Mouse (Mus musculus): ENCODE measurements around the gene Gm5136.

Gm5136 gene

GRCm38 (mm10) chr10:108699946-108700345, at the start of gene Gm5136:
Gm5136 (minus strand) TSS chr10:108700160.
- DNase-seq (ENCODE audit: low spot score in 2 of 2) = no peak

- DNase-seq (ENCODE audit: low spot score in 2 of 2) = no peak
Measured at GRCm38 (mm10) chr10:108743759-108744158, 43.8 kb upstream of the Gm5136 start.

- DNase-seq (ENCODE audit: low spot score in 2 of 2) = no peak
Measured at GRCm38 (mm10) chr10:108733982-108734381, 34.0 kb upstream of the Gm5136 start.

GRCm38 (mm10) chr10:108728961-108729360, 29.0 kb upstream of the Gm5136 start:
- no peak for DNase-seq (ENCODE audit: low spot score in 2 of 2)

- DNase-seq (ENCODE audit: low spot score in 2 of 2) = no peak
Measured at GRCm38 (mm10) chr10:108726391-108726790, 26.4 kb upstream of the Gm5136 start.

GRCm38 (mm10) chr10:108724878-108725277, 24.9 kb upstream of the Gm5136 start:
- DNase-seq (ENCODE audit: low spot score in 2 of 2) = no peak

- DNase-seq (ENCODE audit: low spot score in 2 of 2) = no peak
Measured at GRCm38 (mm10) chr10:108710514-108710913, 10.6 kb upstream of the Gm5136 start.

GRCm38 (mm10) chr10:108705658-108706057, 5.7 kb upstream of the Gm5136 start:
- no peak for DNase-seq (ENCODE audit: low spot score in 2 of 2)

- DNase-seq (ENCODE audit: low spot score in 2 of 2) = no peak
Measured at GRCm38 (mm10) chr10:108701361-108702128, 1.6 kb upstream of the Gm5136 start.

- DNase-seq (ENCODE audit: low spot score in 2 of 2) = no peak
Measured at GRCm38 (mm10) chr10:108697062-108697461, 2.9 kb downstream of the Gm5136 start.

- DNase-seq (ENCODE audit: low spot score in 2 of 2) = no peak
Measured at GRCm38 (mm10) chr10:108690954-108691353, 9.0 kb downstream of the Gm5136 start.

GRCm38 (mm10) chr10:108686696-108687095, 13.3 kb downstream of the Gm5136 start:
- DNase-seq (ENCODE audit: low spot score in 2 of 2) = no peak

GRCm38 (mm10) chr10:108679675-108680390, 20.1 kb downstream of the Gm5136 start:
- no peak for DNase-seq (ENCODE audit: low spot score in 2 of 2)

- DNase-seq (ENCODE audit: low spot score in 2 of 2) = no peak
Measured at GRCm38 (mm10) chr10:108677053-108677452, 22.9 kb downstream of the Gm5136 start.

- no peak for DNase-seq (ENCODE audit: low spot score in 2 of 2)
Measured at GRCm38 (mm10) chr10:108668944-108669343, 31.0 kb downstream of the Gm5136 start.

GRCm38 (mm10) chr10:108660295-108660694, 39.7 kb downstream of the Gm5136 start:
- DNase-seq (ENCODE audit: low spot score in 2 of 2) = no peak

GRCm38 (mm10) chr10:108658300-108658699, 41.7 kb downstream of the Gm5136 start:
- DNase-seq (ENCODE audit: low spot score in 2 of 2) = no peak

GRCm38 (mm10) chr10:108657669-108658068, 42.3 kb downstream of the Gm5136 start:
- no peak for DNase-seq (ENCODE audit: low spot score in 2 of 2)

- DNase-seq (ENCODE audit: low spot score in 2 of 2) = no peak
Measured at GRCm38 (mm10) chr10:108656898-108657297, 43.1 kb downstream of the Gm5136 start.

GRCm38 (mm10) chr10:108655074-108655473, 44.9 kb downstream of the Gm5136 start:
- DNase-seq (ENCODE audit: low spot score in 2 of 2) = no peak

- no peak for DNase-seq (ENCODE audit: low spot score in 2 of 2)
Measured at GRCm38 (mm10) chr10:108652831-108653230, 47.1 kb downstream of the Gm5136 start.

GRCm38 (mm10) chr10:108652066-108652465, 47.9 kb downstream of the Gm5136 start:
- DNase-seq (ENCODE audit: low spot score in 2 of 2) = no peak

GRCm38 (mm10) chr10:108649174-108649573, 50.8 kb downstream of the Gm5136 start:
- no peak for DNase-seq (ENCODE audit: low spot score in 2 of 2)
